Mouse (Mus musculus) stomach, postnatal 0 days (tissue): ENCODE measurements around the gene Gm5617. TPM values are rescaled to one million over a fixed set of nuclear protein-coding genes. Genes with fewer than 3 reads are reported as not detected.

Experiments
- ATAC-seq: fragments of 200-750 bp; cut with Nextera tagmentation; 2 replicates; pipeline ENCODE4 v1.8.0; 2017; ENCODE audit not compliant: low FRiP score, low TSS enrichment
- DNase-seq: peaks from one replicate; pipeline ENCODE4 v3.0.0-alpha.2; 2016; ENCODE audit warnings: low spot score
- H3K27ac ChIP-seq: fragments of 300-500 bp; sonication (generic); replicated peaks from 2 replicates; pipeline ENCODE4 v1.5.1; 2014; ENCODE audit warnings: mild to moderate bottlenecking, control low read depth
- H3K27me3 ChIP-seq: fragments of 300-500 bp; sonication (generic); 2 replicates; pipeline ENCODE4 v1.6.1; 2014; ENCODE audit warnings: low read length; ENCODE audit not compliant: control insufficient read depth, insufficient read depth
- H3K36me3 ChIP-seq: fragments of 300-500 bp; sonication (generic); 2 replicates; pipeline ENCODE4 v1.6.1; 2014; ENCODE audit warnings: low read length, mixed read lengths; ENCODE audit not compliant: control insufficient read depth, insufficient read depth
- H3K4me1 ChIP-seq: fragments of 300-500 bp; sonication (generic); replicated peaks from 2 replicates; pipeline ENCODE4 v1.6.1; 2014; ENCODE audit warnings: antibody characterized with exemption; ENCODE audit not compliant: control insufficient read depth, insufficient read depth
- H3K4me2 ChIP-seq: fragments of 300-500 bp; sonication (generic); replicated peaks from 2 replicates; pipeline ENCODE4 v1.6.1; 2014; ENCODE audit warnings: low read depth, mild to moderate bottlenecking, control low read depth, moderate library complexity
- H3K4me3 ChIP-seq: fragments of 300-500 bp; sonication (generic); 2 replicates; pipeline ENCODE4 v1.5.1; 2014; ENCODE audit warnings: low read depth, low read length, control low read depth
- H3K9ac ChIP-seq: fragments of 300-500 bp; sonication (generic); 2 replicates; pipeline ENCODE4 v1.6.1; 2014; ENCODE audit warnings: mild to moderate bottlenecking, low read length, control low read depth, mixed read lengths
- H3K9me3 ChIP-seq: fragments of 300-500 bp; sonication (generic); 2 replicates; pipeline ENCODE4 v1.6.1; 2016; ENCODE audit warnings: low read length; ENCODE audit not compliant: control insufficient read depth
- CTCF ChIP-seq: IDR thresholded peaks from 2 replicates; pipeline ENCODE4 v1.5.1; 2016; ENCODE audit warnings: antibody characterized with exemption, low read depth, mild to moderate bottlenecking, moderate library complexity
- EP300 ChIP-seq: optimal IDR thresholded peaks from 2 replicates; pipeline ENCODE3; 2016; ENCODE audit warnings: antibody characterized with exemption
- WGBS: fragments of 180-500 bp; shearing (Covaris S2); extraction: QIAGEN DNeasy Blood & Tissue Kit; methylation state at CpG from one replicate; pipeline ENCODE4 v1.1.7; 2014; 5-methylcytosine and 5-hydroxymethylcytosine counted together
- microRNA-seq: library from miRNA; unstranded; fragments of <30 nt; microRNA quantifications from one replicate; pipeline ENCODE4, GENCODE M21; 2016
- polyA plus RNA-seq: library from polyadenylated mRNA; unstranded; fragments of >200 nt; fragmentation: Nextera tagmentation; extraction: Ambion mirVana; gene quantifications from 2 replicates; pipeline ENCODE4 v1.2.1, GENCODE M21; 2015

The Gm5617 gene
- polyA plus RNA-seq, 1 experiment from 2014 or later, result 50.4 TPM

GRCm38 (mm10) chr9:48538044-48538645 lies 42.9 kb downstream of the Gm5617 start:
- ATAC-seq (no peak), DNase-seq (no peak)
- Histone ChIP-seq H3K27ac (no peak overlapping the region), H3K9ac (no peak overlapping the region), H3K9me3 (no peaks in the 10 kb centered on the region), H3K4me3 (no peak overlapping the region), H3K4me1 (no peaks in the 10 kb centered on the region), H3K27me3 (no peaks in the 10 kb centered on the region), H3K36me3 (no peaks in the 10 kb centered on the region), H3K4me2 (no peak overlapping the region)
- TF ChIP-seq EP300 (no peak), CTCF (no peak)
- 4% methylated on average over 17 of the region's 17 CpGs for WGBS

GRCm38 (mm10) chr9:48538688-48539087 lies 43.4 kb downstream of the Gm5617 start:
- H3K4me2 ChIP-seq, result no peak overlapping the region
- H3K27ac ChIP-seq, result no peak overlapping the region
- whole genome bisulfite sequencing, result 14% methylated on average over 12 of the region's 12 CpGs
- TF ChIP-seq CTCF (no peak), EP300 (no peak)
- no peaks in the 10 kb centered on the region for H3K36me3 ChIP-seq
- H3K27me3 ChIP-seq, result no peaks in the 10 kb centered on the region
- no peaks in the 10 kb centered on the region for H3K9me3 ChIP-seq
- DNase-seq (no peak), ATAC-seq (no peak)
- no peak overlapping the region for H3K9ac ChIP-seq
- no peak overlapping the region for H3K4me3 ChIP-seq
- no peaks in the 10 kb centered on the region for H3K4me1 ChIP-seq

Small RNAs within 50 kb of the gene (microRNA-seq; reads per million reads assigned to microRNA genes)
- gene Gm23653, result not detected

Other genes with a start within 250 kb of the Gm5617 start
- gene Nxpe2, start 142.0 kb upstream of the Gm5617 start, polyA plus RNA-seq, result 0.57 and 1.1 TPM in 2 replicates
- 152 and 172 TPM in 2 replicates for gene Rexo2, start 14.8 kb upstream of the Gm5617 start, polyA plus RNA-seq
- 86.8 and 87.9 TPM in 2 replicates for gene Rbm7, start 143 bp upstream of the Gm5617 start, polyA plus RNA-seq
- gene Nnmt, start 109.7 kb downstream of the Gm5617 start, polyA plus RNA-seq, result 3.3 and 5.3 TPM in 2 replicates